Mouse (Mus musculus) forebrain, embryonic 15.5 days (tissue): ENCODE measurements at regions not wholly inside any gene's neighbourhood (a gene's known extent, or its start where the extent isn't known, plus 50 kb on each side); places are given as distances from the start of the nearest gene placed in this dataset.
"Not testable (repeated sequence)": the region's sequence is repeated elsewhere in the genome, so short reads cannot be mapped to it uniquely, and the experiment has no call there.

ENCODE experiments used
- ATAC-seq: fragments of 200-750 bp; cut with Nextera tagmentation; replicated peaks from 2 replicates; pipeline ENCODE4 v1.8.0; 2017; ENCODE audit warnings: mild to moderate bottlenecking, moderate TSS enrichment, moderate library complexity
- H3K27ac ChIP-seq: fragments of 300-500 bp; sonication (generic); replicated peaks from 2 replicates; pipeline ENCODE4 v1.5.1; 2015; ENCODE audit warnings: mild to moderate bottlenecking, inconsistent platforms
- H3K27me3 ChIP-seq: fragments of 300-500 bp; sonication (generic); 2 replicates; pipeline ENCODE4 v1.6.1; 2015; ENCODE audit warnings: inconsistent platforms
- H3K36me3 ChIP-seq: fragments of 300-500 bp; sonication (generic); 2 replicates; pipeline ENCODE4 v1.6.1; 2015; ENCODE audit warnings: mild to moderate bottlenecking, inconsistent platforms
- H3K4me1 ChIP-seq: fragments of 300-500 bp; sonication (generic); 2 replicates; pipeline ENCODE4 v1.6.1; 2015; ENCODE audit warnings: inconsistent platforms
- H3K4me2 ChIP-seq: fragments of 300-500 bp; sonication (generic); replicated peaks from 2 replicates; pipeline ENCODE4 v1.6.1; 2015; ENCODE audit warnings: mild to moderate bottlenecking, inconsistent platforms
- H3K4me3 ChIP-seq: fragments of 300-500 bp; sonication (generic); 2 replicates; pipeline ENCODE4 v1.5.1; 2015; ENCODE audit warnings: mild to moderate bottlenecking, inconsistent platforms
- H3K9ac ChIP-seq: fragments of 300-500 bp; sonication (generic); replicated peaks from 2 replicates; pipeline ENCODE4 v1.6.1; 2015; ENCODE audit warnings: mild to moderate bottlenecking, inconsistent platforms
- H3K9me3 ChIP-seq: fragments of 300-500 bp; sonication (generic); 2 replicates; pipeline ENCODE4 v1.6.1; 2016; ENCODE audit warnings: inconsistent platforms
- WGBS: fragments of 180-500 bp; shearing (Covaris S2); methylation state at CpG from one replicate; pipeline ENCODE4 v1.1.7; 2015; ENCODE audit warnings: mixed read lengths; 5-methylcytosine and 5-hydroxymethylcytosine counted together

GRCm38 (mm10) chr1:12025791-12026190 is 611.9 kb downstream of the A830018L16Rik start:
- no peak overlapping the region for H3K4me3 ChIP-seq
- H3K4me2 ChIP-seq: no peak overlapping the region
- no peak overlapping the region for H3K9ac ChIP-seq
- H3K4me1 ChIP-seq: no peaks in the 10 kb centered on the region; the same call in 1 of the 2 replicates
- no peaks in the 10 kb centered on the region for H3K36me3 ChIP-seq
- 0 out of 2 replicates have a peak, but pooled peaks have one; percentile 26 for ATAC-seq
- no peaks in the 10 kb centered on the region for H3K27me3 ChIP-seq
- no peak overlapping the region for H3K27ac ChIP-seq
- no peaks in the 10 kb centered on the region; the same call in 1 of the 2 replicates for H3K9me3 ChIP-seq

- no peaks in the 10 kb centered on the region; the same call in 1 of the 2 replicates for H3K9me3 ChIP-seq
- no peak overlapping the region for H3K27ac ChIP-seq
- WGBS: 78% methylated on average over 2 of the region's 2 CpGs
- no peak overlapping the region for H3K9ac ChIP-seq
- H3K4me3 ChIP-seq: no peak overlapping the region
- no peak for ATAC-seq
- H3K4me2 ChIP-seq: no peak overlapping the region
- H3K27me3 ChIP-seq: no peaks in the 10 kb centered on the region
- H3K36me3 ChIP-seq: no peaks in the 10 kb centered on the region
- no peaks in the 10 kb centered on the region; the same call in 1 of the 2 replicates for H3K4me1 ChIP-seq
These were observed 613.5 kb downstream of the A830018L16Rik start for GRCm38 (mm10) chr1:12027442-12027841.

DNA sequence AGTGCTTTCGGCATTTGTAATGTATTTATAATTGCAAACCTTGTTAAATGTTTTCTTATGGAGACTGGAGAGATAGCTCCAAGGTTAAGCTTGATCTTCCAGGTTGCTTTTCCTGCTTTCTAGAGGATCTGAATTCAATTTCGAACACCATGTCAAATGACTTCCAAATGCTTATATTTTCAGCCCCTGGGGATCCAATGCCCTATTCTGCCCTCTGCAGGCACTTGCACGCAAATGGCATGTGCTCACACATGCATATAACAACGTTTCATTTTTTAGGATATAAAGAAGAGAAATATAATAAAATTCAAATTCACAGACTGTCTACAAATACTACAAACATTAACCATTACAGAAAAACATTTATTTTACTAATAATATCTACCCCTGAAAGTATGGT is 614.2 kb downstream of the A830018L16Rik start:
- no peak for ATAC-seq
- H3K27me3 ChIP-seq: no peaks in the 10 kb centered on the region
- WGBS: 86% methylated on average over 4 of the region's 4 CpGs
- H3K4me2 ChIP-seq: no peak overlapping the region
- no peak overlapping the region for H3K27ac ChIP-seq
- H3K4me1 ChIP-seq: no peaks in the 10 kb centered on the region; the same call in 1 of the 2 replicates
- H3K9ac ChIP-seq: no peak overlapping the region
- H3K4me3 ChIP-seq: no peak overlapping the region
- no peaks in the 10 kb centered on the region for H3K9me3 ChIP-seq
- H3K36me3 ChIP-seq: no peaks in the 10 kb centered on the region

GRCm38 (mm10) chr1:12051931-12052482 is 638.1 kb downstream of the A830018L16Rik start:
- Histone ChIP-seq H3K9ac (no peak overlapping the region), H3K4me2 (no peak overlapping the region), H3K4me3 (no peak overlapping the region), H3K4me1 (peaks cover 5% of the 10 kb centered on the region; the same call in 1 of the 2 replicates), H3K27ac (no peak overlapping the region), H3K36me3 (no peaks in the 10 kb centered on the region), H3K27me3 (no peaks in the 10 kb centered on the region), H3K9me3 (no peaks in the 10 kb centered on the region)
- 85% methylated on average over 8 of the region's 8 CpGs for WGBS
- ATAC-seq: no peak

DNA sequence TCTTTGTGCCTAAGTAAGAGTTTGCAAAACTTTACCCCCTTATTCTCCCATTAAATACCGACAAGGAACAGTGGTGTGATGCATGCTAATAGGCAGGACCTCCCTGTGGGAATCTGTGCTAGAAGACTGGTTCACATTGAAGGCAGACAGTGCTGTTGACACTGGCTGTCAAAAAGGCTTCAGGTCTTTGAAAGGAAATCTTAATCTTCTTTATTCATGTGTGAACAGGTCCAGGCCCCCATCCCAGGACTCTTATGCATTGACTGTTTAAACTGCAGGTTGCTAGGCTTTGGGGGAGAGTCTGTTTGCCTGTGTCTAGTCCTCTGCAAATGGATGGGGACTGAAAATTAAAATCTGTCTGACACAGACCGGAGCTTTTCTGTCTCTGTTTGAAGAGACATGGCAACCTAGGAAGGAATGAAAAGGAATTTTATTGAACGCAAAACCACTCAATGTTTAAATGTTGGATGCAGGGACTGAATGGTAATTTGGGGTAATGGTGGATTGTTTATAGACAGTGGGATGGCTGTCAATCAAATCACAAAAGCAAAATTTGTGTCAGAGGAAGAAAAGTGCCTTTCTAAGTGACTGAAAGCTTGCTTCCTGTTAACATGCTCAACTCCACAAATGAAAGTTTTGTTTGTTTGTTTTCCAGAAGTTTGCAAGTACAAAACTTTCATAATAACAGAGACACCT is 642.1 kb downstream of the A830018L16Rik start:
- no peak overlapping the region for H3K4me2 ChIP-seq
- no peaks in the 10 kb centered on the region for H3K9me3 ChIP-seq
- H3K36me3 ChIP-seq: no peaks in the 10 kb centered on the region
- peak; percentile 86 for ATAC-seq
- peaks cover 5% of the 10 kb centered on the region; the same call in 1 of the 2 replicates for H3K4me1 ChIP-seq
- H3K4me3 ChIP-seq: no peak overlapping the region
- no peaks in the 10 kb centered on the region for H3K27me3 ChIP-seq
- WGBS: 2% methylated on average over 3 of the region's 3 CpGs
- no peak overlapping the region for H3K27ac ChIP-seq
- no peak overlapping the region for H3K9ac ChIP-seq

GRCm38 (mm10) chr1:12065016-12065513 is 651.2 kb downstream of the A830018L16Rik start:
- Histone ChIP-seq H3K4me3 (no peak overlapping the region), H3K9ac (no peak overlapping the region), H3K27ac (no peak overlapping the region), H3K4me2 (no peak overlapping the region), H3K27me3 (no peaks in the 10 kb centered on the region), H3K36me3 (no peaks in the 10 kb centered on the region), H3K9me3 (no peaks in the 10 kb centered on the region), H3K4me1 (no peaks in the 10 kb centered on the region)
- 98% methylated on average over 6 of the region's 6 CpGs for WGBS
- no peak for ATAC-seq

DNA sequence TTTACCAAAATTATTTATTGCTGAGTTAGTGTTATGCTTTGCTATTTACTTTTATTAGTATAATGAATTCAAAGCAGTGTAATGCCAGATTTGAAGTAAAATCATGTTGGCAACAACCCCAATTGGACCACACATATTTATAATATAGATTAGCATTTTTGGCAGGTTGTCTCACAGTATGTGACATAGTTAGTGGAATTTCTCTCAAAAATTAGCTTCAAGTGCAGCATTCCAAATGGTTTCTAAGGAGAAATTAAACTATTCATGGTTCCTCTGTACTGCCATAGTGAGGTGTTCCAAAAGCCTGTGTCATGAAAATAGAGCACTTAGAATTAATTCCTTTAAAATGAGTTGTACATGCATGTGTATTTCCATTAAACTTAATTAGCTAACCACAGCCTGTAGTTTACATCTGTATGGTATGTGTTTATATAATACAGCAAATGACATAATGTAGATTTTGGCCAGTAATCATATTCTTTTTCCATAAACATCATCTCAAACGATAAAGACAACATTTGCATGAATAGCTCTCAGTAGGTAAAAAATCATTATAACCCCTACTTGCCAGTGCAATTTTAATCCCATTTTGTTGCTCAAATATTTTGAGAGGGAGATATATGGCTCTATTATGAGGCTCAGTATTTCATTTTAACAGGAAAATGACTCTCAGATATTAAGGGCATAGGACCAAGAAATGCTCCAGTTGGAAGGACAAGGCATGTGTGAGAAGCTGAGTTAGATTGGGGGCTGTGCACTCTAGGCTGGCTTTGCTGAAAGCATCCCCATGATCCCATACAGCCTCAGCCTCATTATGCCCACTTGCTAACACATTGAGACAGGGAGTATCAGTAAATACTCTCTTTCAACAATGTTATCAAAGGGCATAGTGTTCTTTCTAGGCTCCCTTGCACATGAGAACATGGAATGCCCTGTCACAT is 678.9 kb downstream of the A830018L16Rik start:
- H3K9me3 ChIP-seq: no peaks in the 10 kb centered on the region
- H3K4me1 ChIP-seq: peaks cover 13% of the 10 kb centered on the region
- no peak overlapping the region for H3K4me3 ChIP-seq
- no peaks in the 10 kb centered on the region for H3K27me3 ChIP-seq
- peak; percentile 96 for ATAC-seq
- H3K27ac ChIP-seq: no peak overlapping the region
- H3K36me3 ChIP-seq: no peaks in the 10 kb centered on the region
- H3K9ac ChIP-seq: no peak overlapping the region
- 48% methylated on average over 1 of the region's 1 CpGs for WGBS
- no peak overlapping the region for H3K4me2 ChIP-seq

DNA sequence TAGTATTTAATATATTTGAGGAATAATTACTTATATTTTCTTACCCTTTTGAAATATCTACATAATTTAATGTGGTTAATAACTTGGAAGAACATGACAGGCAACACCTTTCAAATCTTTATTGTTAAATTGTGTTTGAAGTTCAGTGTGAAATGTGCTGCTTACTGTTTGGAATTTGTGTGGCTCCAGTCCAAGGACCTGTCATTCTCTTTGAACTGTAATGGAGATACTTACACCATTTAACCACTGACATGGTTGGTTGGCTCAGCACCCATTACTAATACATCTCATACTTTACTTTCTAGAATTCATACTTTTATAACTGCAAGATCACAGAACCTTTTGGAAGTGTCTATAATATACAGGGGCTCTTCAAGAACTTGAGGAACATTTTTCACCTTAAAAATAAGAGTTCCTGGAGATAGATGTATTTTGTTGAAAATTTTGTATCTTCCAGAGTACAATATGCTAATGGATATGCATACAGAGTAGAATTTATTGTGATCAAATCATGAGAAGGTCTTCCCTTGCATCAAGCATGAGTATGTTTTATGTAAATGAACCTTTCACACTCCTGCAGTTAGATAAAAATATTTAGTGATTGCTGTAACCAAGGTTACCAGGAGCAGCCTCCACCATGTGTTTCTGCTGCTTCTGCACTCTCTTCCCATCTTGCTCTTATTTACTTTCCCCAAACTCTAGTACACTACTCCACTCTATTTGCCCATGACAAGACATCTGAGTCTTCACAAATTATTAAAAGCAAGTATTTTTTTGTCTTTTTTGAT is 701.3 kb downstream of the A830018L16Rik start:
- Histone ChIP-seq H3K27me3 (no peaks in the 10 kb centered on the region), H3K27ac (no peak overlapping the region), H3K36me3 (no peaks in the 10 kb centered on the region), H3K9me3 (no peaks in the 10 kb centered on the region), H3K4me3 (no peak overlapping the region), H3K4me2 (no peak overlapping the region), H3K4me1 (no peaks in the 10 kb centered on the region), H3K9ac (no peak overlapping the region)
- no peak for ATAC-seq

DNA sequence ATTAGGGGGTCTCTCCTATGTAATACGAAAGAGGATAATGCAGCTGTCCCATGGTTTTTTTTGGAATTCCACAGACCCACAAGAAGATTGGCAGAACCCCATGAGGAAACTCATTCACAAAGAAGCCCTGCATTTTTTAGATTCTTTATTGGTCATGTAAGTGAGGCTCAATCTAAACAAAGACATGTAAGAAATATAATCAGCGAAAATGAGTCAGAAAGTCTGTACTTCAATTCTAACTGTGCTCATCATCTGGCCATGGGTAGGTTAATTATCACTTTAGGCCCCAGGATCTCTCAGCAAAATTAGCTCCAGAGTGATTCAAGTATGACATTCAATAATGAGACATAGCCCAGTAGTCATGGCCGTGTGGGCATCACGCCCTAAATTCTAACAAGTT is 703.2 kb downstream of the A830018L16Rik start:
- H3K4me2 ChIP-seq: no peak overlapping the region
- H3K27ac ChIP-seq: no peak overlapping the region
- H3K27me3 ChIP-seq: no peaks in the 10 kb centered on the region
- ATAC-seq: no peak
- H3K9me3 ChIP-seq: no peaks in the 10 kb centered on the region
- H3K4me1 ChIP-seq: no peaks in the 10 kb centered on the region
- no peaks in the 10 kb centered on the region for H3K36me3 ChIP-seq
- no peak overlapping the region for H3K9ac ChIP-seq
- no peak overlapping the region for H3K4me3 ChIP-seq
- 81% methylated on average over 4 of the region's 4 CpGs for WGBS

GRCm38 (mm10) chr1:12120926-12121325 is 707.0 kb downstream of the A830018L16Rik start:
- H3K4me2 ChIP-seq: no peak overlapping the region
- H3K27ac ChIP-seq: no peak overlapping the region
- 91% methylated on average over 7 of the region's 7 CpGs for WGBS
- H3K27me3 ChIP-seq: no peaks in the 10 kb centered on the region
- ATAC-seq: no peak
- H3K9me3 ChIP-seq: no peaks in the 10 kb centered on the region
- no peaks in the 10 kb centered on the region for H3K36me3 ChIP-seq
- H3K9ac ChIP-seq: no peak overlapping the region
- no peaks in the 10 kb centered on the region for H3K4me1 ChIP-seq
- no peak overlapping the region for H3K4me3 ChIP-seq

DNA sequence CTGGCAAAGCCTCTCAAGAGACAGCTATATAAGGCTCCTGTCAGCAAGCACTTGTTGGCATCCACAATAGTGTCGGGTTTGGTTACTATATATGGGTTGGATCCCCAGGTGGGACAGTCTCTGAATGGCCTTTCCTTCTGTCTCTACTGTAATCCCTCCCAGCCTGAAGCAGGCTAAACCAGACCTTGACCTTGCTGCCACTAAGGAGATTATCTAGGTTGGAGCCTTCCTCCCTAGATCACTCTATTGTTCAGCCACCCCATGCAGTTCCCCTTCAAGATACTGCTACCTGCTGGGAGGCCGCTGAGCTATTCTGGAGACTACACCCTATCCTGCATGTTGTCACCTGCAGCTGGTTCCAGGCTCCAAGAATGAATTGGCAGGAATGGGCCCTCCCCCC is 712.7 kb downstream of the A830018L16Rik start:
- not testable (repeated sequence) for H3K9me3 ChIP-seq, H3K4me1 ChIP-seq, H3K27me3 ChIP-seq, H3K27ac ChIP-seq, H3K4me3 ChIP-seq, H3K4me2 ChIP-seq, ATAC-seq, H3K9ac ChIP-seq, H3K36me3 ChIP-seq
- WGBS: 25% methylated on average over 2 of the region's 2 CpGs
